Mouse (Mus musculus) forebrain, embryonic 13.5 days (tissue): ENCODE measurements around the gene Egln3. TPM values are rescaled to one million over a fixed set of nuclear protein-coding genes. Genes with fewer than 3 reads are reported as not detected.

Source experiments
- ATAC-seq: fragments of 200-750 bp; cut with Nextera tagmentation; 2 replicates; pipeline ENCODE4 v1.8.0; 2017
- H3K27ac ChIP-seq: fragments of 300-500 bp; sonication (generic); 2 replicates; pipeline ENCODE4 v1.5.1; 2015; ENCODE audit warnings: inconsistent platforms, mild to moderate bottlenecking, moderate library complexity
- H3K27me3 ChIP-seq: fragments of 300-500 bp; sonication (generic); 2 replicates; pipeline ENCODE4 v1.6.1; 2015; ENCODE audit warnings: mild to moderate bottlenecking, inconsistent platforms
- H3K36me3 ChIP-seq: fragments of 300-500 bp; sonication (generic); 2 replicates; pipeline ENCODE4 v1.6.1; 2015; ENCODE audit warnings: mild to moderate bottlenecking, inconsistent platforms; ENCODE audit not compliant: poor library complexity, severe bottlenecking
- H3K4me1 ChIP-seq: fragments of 300-500 bp; sonication (generic); 2 replicates; pipeline ENCODE4 v1.6.1; 2015; ENCODE audit warnings: inconsistent platforms
- H3K4me2 ChIP-seq: fragments of 300-500 bp; sonication (generic); 2 replicates; pipeline ENCODE4 v1.6.1; 2015; ENCODE audit warnings: inconsistent platforms, mild to moderate bottlenecking, moderate library complexity
- H3K4me3 ChIP-seq: fragments of 300-500 bp; sonication (generic); 2 replicates; pipeline ENCODE4 v1.5.1; 2015; ENCODE audit warnings: mild to moderate bottlenecking, inconsistent platforms
- H3K9ac ChIP-seq: fragments of 300-500 bp; sonication (generic); 2 replicates; pipeline ENCODE4 v1.6.1; 2015; ENCODE audit warnings: mild to moderate bottlenecking, inconsistent platforms
- H3K9me3 ChIP-seq: fragments of 300-500 bp; sonication (generic); replicated peaks from 2 replicates; pipeline ENCODE4 v1.6.1; 2016; ENCODE audit warnings: inconsistent platforms
- WGBS: fragments of 180-500 bp; shearing (Covaris S2); methylation state at CpG from one replicate; pipeline ENCODE4 v1.1.7; 2015; 5-methylcytosine and 5-hydroxymethylcytosine counted together
- polyA plus RNA-seq: library from polyadenylated mRNA; unstranded; fragments of >200 nt; fragmentation: Nextera tagmentation; extraction: Ambion mirVana; gene quantifications from 2 replicates; pipeline ENCODE4 v1.2.1, GENCODE M21; 2015

Gene Egln3
- polyA plus RNA-seq, result 3.9 TPM in 2 replicates

DNA sequence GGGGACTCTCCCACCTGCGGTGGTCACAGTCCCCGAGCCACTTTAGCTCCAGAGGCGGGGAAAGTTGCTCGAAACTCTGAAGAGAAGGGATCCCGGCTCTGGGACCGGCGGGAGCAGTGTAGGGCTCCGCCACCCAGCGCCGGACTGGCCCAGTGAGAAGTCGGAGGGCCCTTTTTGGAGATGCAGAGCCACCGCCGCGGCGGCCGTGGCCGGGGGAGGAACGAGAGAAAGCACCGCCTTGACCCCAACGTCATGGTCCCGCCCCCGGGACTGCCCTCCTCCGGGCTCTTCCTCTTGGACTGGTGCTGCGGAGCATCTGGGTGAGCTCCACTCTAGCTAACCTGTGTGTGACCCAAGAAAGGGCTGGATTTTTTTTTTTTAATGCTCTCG, at the start of gene Egln3:
Gene Egln3, minus strand, starts transcription at position 205 of the 390 bp plus-strand sequence.
- H3K9me3 ChIP-seq, result no peaks in the 10 kb centered on the region
- no peak within 1 kb of the TSS for H3K27ac ChIP-seq
- peak within 1 kb of the TSS; percentile 57 for H3K4me3 ChIP-seq
- H3K4me1 ChIP-seq, result peaks cover 37% of the 10 kb centered on the region
- H3K27me3 ChIP-seq, result peaks cover 21% of the 10 kb centered on the region; the same call in 1 of the 2 replicates
- H3K9ac ChIP-seq, result peak within 1 kb of the TSS; percentile 76
- H3K4me2 ChIP-seq, result peak within 1 kb of the TSS; percentile 96
- no peaks in the 10 kb centered on the region for H3K36me3 ChIP-seq
- peak; percentile 86 for ATAC-seq
- under 1% methylated on average over 23 of the region's 25 CpGs for WGBS

DNA sequence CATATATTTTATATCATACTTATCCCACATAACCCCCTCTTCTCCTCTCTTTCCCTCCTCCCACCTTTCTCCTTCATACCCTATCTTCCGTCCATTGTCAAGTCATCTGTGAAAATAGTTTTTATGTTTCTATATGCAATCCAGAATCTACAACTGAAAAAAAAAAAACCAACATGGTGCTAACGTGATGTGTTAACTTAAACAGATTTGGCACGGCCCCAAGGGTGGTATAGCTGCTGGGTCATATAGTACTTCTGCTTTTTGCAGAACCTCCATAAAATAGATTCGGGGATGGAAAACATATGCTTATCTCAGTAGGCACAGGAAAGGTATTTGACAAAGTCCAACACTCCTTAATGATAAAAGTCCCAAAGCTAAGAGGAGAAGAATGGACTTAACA, 49.8 kb upstream of the Egln3 start:
- H3K4me3 ChIP-seq, result no peak overlapping the region
- H3K4me1 ChIP-seq, result peaks cover 7% of the 10 kb centered on the region; the same call in 1 of the 2 replicates
- WGBS, result 88% methylated on average over 4 of the region's 4 CpGs
- no peak overlapping the region for H3K4me2 ChIP-seq
- no peaks in the 10 kb centered on the region for H3K36me3 ChIP-seq
- H3K9me3 ChIP-seq, result no peaks in the 10 kb centered on the region
- ATAC-seq, result no peak
- H3K9ac ChIP-seq, result no peak overlapping the region
- no peaks in the 10 kb centered on the region for H3K27me3 ChIP-seq
- no peak overlapping the region for H3K27ac ChIP-seq

DNA sequence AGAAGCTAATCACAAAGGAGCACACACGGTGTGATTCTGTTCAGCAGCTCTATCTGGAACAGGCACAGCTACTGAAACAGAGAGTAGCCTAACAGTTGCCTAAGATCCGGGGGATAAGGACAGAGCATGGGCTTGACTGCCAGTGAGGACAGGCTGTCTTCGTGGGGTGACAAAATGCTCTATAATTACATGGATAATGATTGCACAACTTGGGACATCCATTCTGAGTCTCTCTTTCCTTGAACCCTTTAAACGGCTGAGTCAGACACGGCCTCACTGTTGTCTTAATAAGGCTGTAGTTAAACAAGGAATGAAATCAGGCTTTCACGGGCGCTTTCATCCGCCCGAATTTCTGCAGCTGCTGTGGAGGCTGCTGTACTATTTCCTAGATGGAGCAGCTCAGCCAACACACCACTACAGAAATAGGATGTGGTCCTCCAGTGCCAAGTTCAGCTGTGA, 48.3 kb upstream of the Egln3 start:
- 79% methylated on average over 9 of the region's 9 CpGs for WGBS

DNA sequence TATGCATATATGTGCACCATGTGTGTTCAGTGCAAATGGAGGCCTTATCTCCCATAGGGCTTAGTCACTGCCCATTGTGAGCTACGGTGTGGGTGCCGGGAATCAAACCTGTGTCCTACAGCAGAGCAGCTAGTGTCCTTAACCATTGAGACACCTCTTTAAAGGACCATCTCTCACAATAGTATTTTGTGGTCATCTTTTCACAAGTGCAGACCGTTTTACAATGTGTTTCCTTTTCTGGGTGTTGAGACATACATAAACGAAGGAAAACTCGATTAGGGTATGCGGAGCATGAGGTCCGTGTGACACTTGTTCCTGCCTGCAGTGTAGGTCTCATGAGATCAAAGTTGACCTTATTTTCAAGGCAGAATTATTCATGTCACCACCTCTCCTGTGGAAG, 44.2 kb upstream of the Egln3 start:
- no peak for ATAC-seq
- WGBS, result 93% methylated on average over 7 of the region's 7 CpGs

More for the DNA sequence above, 48.3 kb upstream of the Egln3 start:
- Histone ChIP-seq H3K9ac (no peak overlapping the region), H3K4me3 (no peak overlapping the region), H3K27ac (no peak overlapping the region), H3K27me3 (no peaks in the 10 kb centered on the region), H3K36me3 (no peaks in the 10 kb centered on the region), H3K4me1 (no peaks in the 10 kb centered on the region), H3K4me2 (no peak overlapping the region), H3K9me3 (no peaks in the 10 kb centered on the region)
- no peak for ATAC-seq

DNA sequence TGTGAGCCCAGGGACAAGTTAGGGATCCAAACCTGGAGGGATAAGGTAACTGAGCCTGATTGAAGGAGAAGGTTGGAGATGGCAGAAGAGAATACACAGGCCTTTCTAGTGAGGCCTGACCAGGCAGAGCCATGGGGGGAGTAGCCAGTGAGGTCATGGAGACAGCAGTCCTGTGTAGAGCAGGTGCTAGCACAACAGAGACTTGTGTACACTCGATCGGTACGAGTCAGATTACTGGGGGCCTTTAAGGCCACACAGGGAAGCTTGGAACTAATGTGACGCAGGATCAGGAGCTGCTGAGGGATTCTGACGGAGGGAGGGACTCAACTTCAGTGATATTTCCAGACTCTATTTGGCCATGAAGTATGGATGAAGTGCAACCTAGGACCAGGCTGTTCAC, 39.5 kb upstream of the Egln3 start:
- 93% methylated on average over 5 of the region's 5 CpGs for WGBS

More for the DNA sequence above, 44.2 kb upstream of the Egln3 start:
- no peaks in the 10 kb centered on the region for H3K9me3 ChIP-seq
- no peaks in the 10 kb centered on the region for H3K27me3 ChIP-seq
- H3K9ac ChIP-seq, result no peak overlapping the region
- no peaks in the 10 kb centered on the region for H3K36me3 ChIP-seq
- no peaks in the 10 kb centered on the region for H3K4me1 ChIP-seq
- H3K4me2 ChIP-seq, result no peak overlapping the region
- H3K27ac ChIP-seq, result no peak overlapping the region
- H3K4me3 ChIP-seq, result no peak overlapping the region

DNA sequence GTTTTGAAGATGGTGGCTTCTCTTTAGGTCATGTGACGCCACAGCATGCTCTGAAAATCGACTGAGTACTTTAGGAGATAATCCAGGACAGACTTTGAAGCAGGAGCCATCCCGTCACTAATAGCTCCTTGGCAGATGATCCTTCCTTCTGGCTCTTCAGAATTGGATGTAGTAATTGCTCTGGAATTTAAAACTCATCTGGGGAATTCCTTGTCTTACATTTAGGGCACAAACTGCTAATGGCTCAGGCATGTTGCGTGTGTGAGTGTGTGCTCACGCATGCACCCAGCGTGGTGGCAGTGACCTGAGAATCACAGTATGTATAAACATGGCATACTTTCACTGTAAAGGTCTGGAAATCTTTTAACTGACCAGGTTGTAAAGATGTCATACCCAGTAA, 38.3 kb upstream of the Egln3 start:
- Histone ChIP-seq H3K4me2 (no peak overlapping the region), H3K36me3 (no peaks in the 10 kb centered on the region), H3K27me3 (no peaks in the 10 kb centered on the region), H3K9me3 (no peaks in the 10 kb centered on the region), H3K9ac (no peak overlapping the region), H3K4me1 (no peaks in the 10 kb centered on the region), H3K4me3 (no peak overlapping the region), H3K27ac (no peak overlapping the region)
- WGBS, result 89% methylated on average over 6 of the region's 6 CpGs
- no peak for ATAC-seq

More for the DNA sequence above, 39.5 kb upstream of the Egln3 start:
- no peak overlapping the region for H3K27ac ChIP-seq
- no peak overlapping the region for H3K9ac ChIP-seq
- H3K4me2 ChIP-seq, result no peak overlapping the region
- H3K4me3 ChIP-seq, result no peak overlapping the region
- no peaks in the 10 kb centered on the region for H3K9me3 ChIP-seq
- no peaks in the 10 kb centered on the region for H3K4me1 ChIP-seq
- H3K36me3 ChIP-seq, result no peaks in the 10 kb centered on the region
- H3K27me3 ChIP-seq, result no peaks in the 10 kb centered on the region
- ATAC-seq, result no peak

DNA sequence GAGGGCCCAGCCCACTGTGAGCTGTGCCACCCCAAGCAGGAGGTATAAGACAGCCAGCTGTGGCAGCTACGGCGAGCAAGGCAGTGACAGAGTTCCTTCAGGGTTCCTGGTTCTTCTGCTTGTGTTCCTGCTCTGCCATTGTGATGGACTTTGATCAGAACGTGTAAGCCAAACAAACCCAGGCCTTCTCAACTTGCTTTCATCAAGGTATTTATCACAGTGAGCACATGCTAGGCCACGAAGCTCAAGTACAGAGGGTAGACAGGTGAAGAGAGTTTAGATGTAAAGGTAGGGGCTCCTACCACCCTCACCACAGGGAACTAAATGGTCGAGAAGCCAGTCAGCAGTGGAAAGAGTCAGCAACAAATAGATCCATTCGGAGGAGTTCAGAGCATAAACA, 30.1 kb upstream of the Egln3 start:
- no peak for ATAC-seq
- Histone ChIP-seq H3K36me3 (no peaks in the 10 kb centered on the region), H3K4me3 (no peak overlapping the region), H3K27me3 (no peaks in the 10 kb centered on the region), H3K9me3 (no peaks in the 10 kb centered on the region; the same call in 1 of the 2 replicates), H3K4me2 (no peak overlapping the region), H3K4me1 (peaks cover 9% of the 10 kb centered on the region; the same call in 1 of the 2 replicates), H3K27ac (no peak overlapping the region), H3K9ac (no peak overlapping the region)
- WGBS, result 87% methylated on average over 6 of the region's 6 CpGs

DNA sequence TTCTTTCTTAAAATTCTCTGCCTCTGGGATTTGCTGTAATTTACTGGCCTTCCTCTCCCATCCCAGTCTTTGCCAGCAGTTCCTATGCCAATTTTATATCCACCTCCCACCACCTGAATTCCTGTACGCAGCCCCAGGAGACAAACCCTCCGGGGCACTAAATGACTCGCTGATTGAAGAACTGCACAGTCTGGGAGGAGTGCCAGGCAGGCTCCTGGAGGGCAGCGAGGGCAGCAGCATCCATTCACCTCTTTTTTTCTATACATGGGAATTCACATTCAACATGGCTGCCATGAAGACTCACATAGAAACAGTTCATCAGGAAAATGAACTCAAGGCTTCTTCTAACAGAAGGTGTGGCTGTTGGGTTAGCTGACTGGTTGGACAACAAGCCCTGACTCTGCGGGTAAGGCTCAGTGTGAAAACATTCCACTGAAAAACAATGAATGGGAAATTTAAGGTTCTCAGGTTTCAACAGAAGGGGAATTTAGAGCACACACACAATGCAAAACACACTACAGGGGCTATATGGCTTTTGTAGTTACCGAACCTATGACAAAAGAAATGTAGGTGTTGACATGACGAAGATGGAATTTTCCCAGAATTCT, 29.4 kb upstream of the Egln3 start:
- no peak overlapping the region for H3K4me3 ChIP-seq
- no peak for ATAC-seq
- H3K9me3 ChIP-seq, result no peaks in the 10 kb centered on the region; the same call in 1 of the 2 replicates
- no peak overlapping the region for H3K27ac ChIP-seq
- peaks cover 11% of the 10 kb centered on the region; the same call in 1 of the 2 replicates for H3K4me1 ChIP-seq
- no peaks in the 10 kb centered on the region for H3K36me3 ChIP-seq
- no peak overlapping the region for H3K4me2 ChIP-seq
- H3K27me3 ChIP-seq, result no peaks in the 10 kb centered on the region
- H3K9ac ChIP-seq, result no peak overlapping the region
- 46% methylated on average over 7 of the region's 7 CpGs for WGBS

DNA sequence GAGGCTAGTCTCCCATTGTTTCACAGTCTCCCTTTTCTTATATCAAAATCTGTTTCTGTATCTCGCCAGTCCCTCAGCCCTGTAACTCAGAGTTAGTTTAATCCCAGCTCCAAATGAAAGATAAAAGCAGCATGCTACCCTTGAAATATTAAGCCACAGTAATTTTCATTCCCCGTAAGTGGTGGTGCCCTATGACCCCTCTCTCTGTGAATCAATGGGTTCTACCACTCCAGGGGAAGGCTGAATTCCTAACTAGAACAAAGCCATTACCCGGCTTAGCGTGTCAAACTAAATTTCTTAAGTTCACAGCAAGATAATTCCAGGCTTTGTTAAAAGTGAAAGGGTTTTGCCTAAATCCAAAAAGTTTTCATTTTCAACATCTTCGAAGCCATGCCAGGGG, 28.8 kb upstream of the Egln3 start:
- 16% methylated on average over 5 of the region's 5 CpGs for WGBS
- Histone ChIP-seq H3K4me3 (no peak overlapping the region), H3K9ac (no peak overlapping the region), H3K27me3 (no peaks in the 10 kb centered on the region), H3K36me3 (no peaks in the 10 kb centered on the region), H3K4me2 (no peak overlapping the region), H3K9me3 (no peaks in the 10 kb centered on the region; the same call in 1 of the 2 replicates), H3K4me1 (peaks cover 11% of the 10 kb centered on the region; the same call in 1 of the 2 replicates), H3K27ac (no peak overlapping the region)
- ATAC-seq, result no peak

DNA sequence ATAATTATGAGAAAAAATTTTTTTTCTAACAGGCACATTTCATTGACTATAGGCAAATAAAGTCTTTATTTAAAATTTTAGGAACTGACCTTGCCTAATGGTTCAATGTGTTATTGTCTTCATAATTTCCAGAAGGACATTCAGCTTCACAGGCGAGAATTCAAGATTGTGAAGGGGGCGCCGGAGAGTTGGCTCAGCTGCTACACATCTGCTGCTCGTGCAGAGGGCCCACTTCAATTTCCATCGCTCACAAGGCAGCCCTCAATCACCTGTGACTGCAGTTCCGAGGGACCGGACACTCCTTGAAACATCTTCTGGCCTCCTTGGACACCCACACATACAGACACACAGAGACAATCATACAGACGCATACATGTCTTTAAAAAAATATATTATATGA, 23.9 kb upstream of the Egln3 start:
- Histone ChIP-seq H3K4me3 (no peak overlapping the region), H3K36me3 (no peaks in the 10 kb centered on the region), H3K27me3 (no peaks in the 10 kb centered on the region), H3K9ac (no peak overlapping the region), H3K4me1 (0 out of 2 replicates have a peak, but pooled peaks cover 7% of the 10 kb centered on the region), H3K4me2 (no peak overlapping the region), H3K27ac (no peak overlapping the region), H3K9me3 (no peaks in the 10 kb centered on the region)
- ATAC-seq, result no peak
- WGBS, result 76% methylated on average over 8 of the region's 8 CpGs

DNA sequence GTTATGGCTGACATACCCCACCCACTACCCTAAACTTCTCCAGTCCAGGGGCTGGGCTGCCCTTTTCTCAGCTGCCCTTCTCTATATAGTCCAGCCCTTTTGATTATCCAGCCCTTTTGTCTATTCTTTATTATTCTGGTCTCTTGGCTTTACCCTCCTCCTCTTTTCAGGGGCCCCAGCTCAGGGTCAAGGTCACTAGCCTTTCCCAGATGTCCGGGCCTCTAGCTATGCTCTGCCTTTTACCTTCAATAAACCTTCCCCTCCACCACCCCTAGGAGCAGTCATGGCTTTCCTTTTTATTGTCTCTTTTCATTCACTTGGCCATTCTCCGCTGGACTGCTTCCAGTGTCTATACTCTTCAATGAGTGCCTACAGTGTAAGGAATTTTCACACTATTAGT, 22.7 kb upstream of the Egln3 start:
- Histone ChIP-seq H3K9ac (no peak overlapping the region), H3K4me3 (no peak overlapping the region), H3K4me1 (0 out of 2 replicates have a peak, but pooled peaks cover 2% of the 10 kb centered on the region), H3K9me3 (no peaks in the 10 kb centered on the region), H3K36me3 (no peaks in the 10 kb centered on the region), H3K27me3 (no peaks in the 10 kb centered on the region), H3K27ac (no peak overlapping the region), H3K4me2 (no peak overlapping the region)
- WGBS, result 27% methylated on average over 2 of the region's 2 CpGs
- no peak for ATAC-seq

DNA sequence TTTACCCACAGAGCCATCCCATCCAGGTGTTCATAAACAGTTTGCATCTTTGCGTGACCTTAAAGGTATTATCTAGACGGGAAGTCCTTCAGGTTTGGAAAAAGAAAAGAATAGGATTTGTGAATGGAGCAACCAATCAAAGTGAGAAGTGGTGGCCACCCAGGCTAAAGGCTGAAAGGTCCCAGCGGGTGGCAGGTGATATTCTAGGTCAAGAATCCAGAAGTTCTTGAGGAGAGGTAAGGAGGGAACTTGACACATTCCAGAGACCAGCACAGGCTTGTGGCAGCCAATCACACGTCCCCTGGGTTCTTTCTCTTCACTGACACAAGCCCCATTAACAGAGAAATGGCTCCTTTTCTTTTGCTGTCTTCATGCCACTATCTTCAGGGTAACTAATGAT, 21.9 kb upstream of the Egln3 start:
- Histone ChIP-seq H3K4me2 (no peak overlapping the region), H3K36me3 (no peaks in the 10 kb centered on the region), H3K9ac (no peak overlapping the region), H3K4me1 (0 out of 2 replicates have a peak, but pooled peaks cover 2% of the 10 kb centered on the region), H3K4me3 (no peak overlapping the region), H3K27ac (no peak overlapping the region), H3K9me3 (no peaks in the 10 kb centered on the region), H3K27me3 (no peaks in the 10 kb centered on the region)
- ATAC-seq, result no peak
- WGBS, result 77% methylated on average over 4 of the region's 4 CpGs

DNA sequence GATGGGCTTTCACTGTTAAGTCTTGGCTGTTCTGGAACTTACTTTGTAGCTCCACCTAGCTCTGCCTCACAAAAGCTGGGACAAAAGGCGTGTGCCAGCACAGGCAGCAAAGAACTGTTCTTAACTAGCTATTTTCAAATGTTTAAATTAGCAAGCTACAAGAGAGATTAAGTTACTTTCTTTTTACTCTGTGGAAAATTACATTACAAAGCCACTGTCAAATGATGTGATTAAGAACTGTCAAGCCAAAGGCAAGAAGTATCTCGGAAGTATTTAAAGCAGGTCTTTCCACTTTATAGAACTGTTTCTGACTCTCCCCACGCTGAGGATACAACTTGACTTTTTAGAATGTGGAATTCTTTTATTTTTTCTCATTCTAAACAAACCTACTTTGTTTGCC, 21.4 kb upstream of the Egln3 start:
- Histone ChIP-seq H3K4me2 (no peak overlapping the region), H3K27ac (no peak overlapping the region), H3K4me3 (no peak overlapping the region), H3K9ac (no peak overlapping the region), H3K27me3 (no peaks in the 10 kb centered on the region), H3K4me1 (0 out of 2 replicates have a peak, but pooled peaks cover 2% of the 10 kb centered on the region), H3K36me3 (no peaks in the 10 kb centered on the region), H3K9me3 (no peaks in the 10 kb centered on the region)
- WGBS, result 51% methylated on average over 3 of the region's 3 CpGs
- no peak for ATAC-seq
